Mouse (Mus musculus) urinary bladder, adult 2 months (tissue): ENCODE measurements around the gene Cgn. TPM values are rescaled to one million over a fixed set of nuclear protein-coding genes. Genes with fewer than 3 reads are reported as not detected.
A peak's percentile ranks its signal among the peaks of the same experiment; 100 is the strongest.
"Not testable (repeated sequence)": the region's sequence is repeated elsewhere in the genome, so short reads cannot be mapped to it uniquely, and the experiment has no call there.

Experiments used
- DNase-seq: peaks from one replicate; pipeline ENCODE4 v3.0.0; 2022; ENCODE audit warnings: low spot score
- polyA plus RNA-seq: library from polyadenylated mRNA; depleted of rRNA; stranded (reverse); fragments of >200 nt; gene quantifications from 2 replicates; pipeline ENCODE4 v1.2.3, GENCODE M21; 2012

The Cgn gene
- polyA plus RNA-seq, 1 experiment = 19.1 TPM

- DNase-seq = no peak
Measured at GRCm38 (mm10) chr3:94789516-94789915, 3.2 kb upstream of the Cgn start.

DNA sequence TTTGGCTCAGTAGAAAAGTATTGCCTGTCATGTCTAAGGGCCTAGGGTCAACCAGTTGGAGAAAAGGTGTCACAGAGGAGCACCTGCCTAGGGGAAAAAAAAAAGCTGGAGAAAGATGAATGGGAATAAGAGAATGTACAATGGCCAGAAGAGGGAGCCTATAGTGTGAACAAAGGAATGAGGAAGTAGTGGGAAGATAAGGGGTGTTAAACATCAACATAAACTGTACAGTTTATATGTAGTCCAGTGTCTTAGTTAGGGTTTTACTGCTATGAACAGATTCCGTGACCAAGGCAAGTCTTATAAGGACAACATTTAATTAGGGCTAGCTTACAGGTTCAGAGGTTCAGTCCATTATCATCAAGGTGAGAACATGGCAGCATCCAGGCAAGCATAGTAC, 2.8 kb upstream of the Cgn start:
- no peak for DNase-seq

GRCm38 (mm10) chr3:94787122-94787780, 959 bp upstream of the Cgn start:
- no peak for DNase-seq

DNA sequence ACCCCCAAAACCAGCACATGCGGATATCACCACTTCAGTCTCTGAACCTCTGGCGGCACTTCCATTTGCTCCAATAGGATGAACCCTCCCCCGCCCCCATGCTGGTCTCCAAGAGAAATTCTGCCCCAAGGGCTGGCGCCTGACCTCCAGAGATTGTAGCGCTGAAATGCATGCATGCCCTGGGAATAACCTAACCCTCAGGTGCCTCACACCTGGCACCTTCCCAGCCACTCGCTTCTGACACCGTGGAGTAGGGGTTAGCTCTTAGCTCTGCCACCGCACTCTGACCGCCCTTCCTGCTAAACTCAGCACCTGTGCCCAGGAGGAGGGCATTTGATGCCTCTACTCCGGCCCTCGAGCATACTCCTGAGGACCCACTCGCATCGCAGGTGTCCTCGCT, 334 bp downstream of the Cgn start:
- DNase-seq = no peak

GRCm38 (mm10) chr3:94784171-94784701, 2.1 kb downstream of the Cgn start:
- peak; percentile 33 for DNase-seq

DNA sequence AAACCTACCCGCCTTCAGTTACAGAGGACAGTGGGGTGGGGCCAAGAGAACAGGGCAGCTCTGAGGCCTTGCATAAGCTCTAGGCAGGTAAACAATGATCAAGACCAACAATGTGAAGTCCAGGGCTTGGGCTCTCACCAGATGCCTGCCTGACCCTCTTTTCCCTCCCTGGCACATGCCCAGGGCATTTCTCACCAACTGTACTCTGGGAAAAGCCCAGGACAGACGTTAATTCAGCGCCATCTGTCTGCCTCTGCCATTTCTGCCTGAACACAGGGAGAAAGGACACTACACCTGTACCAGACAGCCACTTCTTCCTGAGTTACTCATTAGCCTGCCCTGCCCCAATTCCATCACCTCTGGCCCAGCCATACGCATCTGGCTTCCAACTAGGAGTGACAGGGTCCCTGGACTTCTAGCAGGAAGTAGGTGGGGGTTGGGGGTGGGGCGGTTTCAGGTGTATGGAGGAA, 2.8 kb downstream of the Cgn start:
- DNase-seq = peak; percentile 34

- DNase-seq = no peak
Measured at GRCm38 (mm10) chr3:94782936-94783335, 3.4 kb downstream of the Cgn start.

DNA sequence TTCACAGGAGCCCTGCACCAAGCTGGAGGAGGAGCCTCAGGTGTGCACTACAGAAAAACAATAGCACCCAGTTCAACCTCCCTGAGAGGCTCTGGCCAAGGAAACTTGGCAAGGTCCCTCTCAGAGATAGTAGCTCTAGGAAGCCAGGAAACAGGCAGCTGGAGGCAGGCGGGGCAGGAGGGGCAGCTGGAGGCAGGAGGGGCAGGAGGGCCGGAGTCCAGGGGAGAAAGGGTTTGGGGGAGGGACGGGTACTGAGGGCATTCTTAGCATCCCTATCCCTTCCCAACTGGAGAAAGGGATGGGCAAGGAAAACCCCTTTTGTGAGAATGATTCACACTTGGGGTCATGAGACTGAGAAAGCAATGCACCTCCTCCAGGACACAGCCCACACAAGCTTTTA, 4.9 kb downstream of the Cgn start:
- no peak for DNase-seq

DNA sequence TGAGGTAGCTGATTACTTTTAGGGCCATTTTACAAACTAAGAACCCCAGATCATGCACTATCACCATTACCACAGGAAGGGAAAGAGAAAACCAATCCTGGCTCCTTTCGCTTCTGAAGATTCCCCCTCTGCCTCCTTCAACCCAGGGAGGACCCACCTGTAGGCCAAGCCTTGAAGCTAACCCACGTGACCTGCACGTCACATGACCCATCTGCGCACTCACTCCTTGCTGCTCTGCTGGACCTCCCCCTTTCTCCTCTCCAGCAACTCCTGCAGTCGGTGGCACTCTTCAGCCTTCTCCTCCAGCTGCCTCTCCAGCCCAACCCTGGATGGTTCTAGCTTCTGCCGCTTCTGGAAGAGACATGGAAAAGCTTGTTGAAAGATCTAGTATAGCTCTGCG, 10.4 kb downstream of the Cgn start:
- no peak for DNase-seq

- no peak for DNase-seq
Measured at GRCm38 (mm10) chr3:94774039-94774438, 12.3 kb downstream of the Cgn start.

GRCm38 (mm10) chr3:94765456-94765855, 20.8 kb downstream of the Cgn start:
- not testable (repeated sequence) for DNase-seq

DNA sequence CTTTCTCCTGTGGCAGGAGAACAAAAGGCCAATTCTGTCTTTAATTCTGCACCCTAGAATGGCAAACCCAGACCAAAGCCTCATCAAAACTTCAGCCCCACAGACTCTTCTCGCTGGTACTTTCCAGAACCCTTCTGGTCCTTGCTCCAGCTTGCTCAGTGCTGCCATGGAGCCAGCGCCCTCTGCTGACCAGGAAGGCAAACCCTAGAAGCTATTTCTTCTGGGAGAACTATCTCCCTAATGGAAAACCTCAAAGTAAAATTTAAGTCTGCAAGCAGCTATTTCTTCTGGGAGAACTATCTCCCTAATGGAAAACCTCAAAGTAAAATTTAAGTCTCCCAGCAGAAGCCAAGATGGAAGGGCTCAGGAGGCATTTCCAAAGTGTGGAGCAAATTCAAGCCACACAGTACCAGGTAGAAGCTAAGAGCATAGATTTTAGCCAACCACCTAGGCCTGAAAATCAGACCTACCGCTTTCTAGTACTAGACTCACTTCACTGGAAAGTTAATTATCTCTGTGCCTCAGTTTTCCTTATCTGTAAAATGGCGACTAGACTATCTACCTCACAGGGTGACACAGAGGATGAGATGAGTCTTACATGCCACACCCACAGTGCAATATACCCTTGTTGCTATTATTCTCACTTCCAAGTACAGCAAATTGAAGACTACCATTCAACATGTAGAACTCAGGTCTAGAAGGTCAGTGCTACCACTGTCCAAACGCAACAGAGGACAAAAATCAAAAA, 21.6 kb downstream of the Cgn start:
- not testable (repeated sequence) for DNase-seq

DNA sequence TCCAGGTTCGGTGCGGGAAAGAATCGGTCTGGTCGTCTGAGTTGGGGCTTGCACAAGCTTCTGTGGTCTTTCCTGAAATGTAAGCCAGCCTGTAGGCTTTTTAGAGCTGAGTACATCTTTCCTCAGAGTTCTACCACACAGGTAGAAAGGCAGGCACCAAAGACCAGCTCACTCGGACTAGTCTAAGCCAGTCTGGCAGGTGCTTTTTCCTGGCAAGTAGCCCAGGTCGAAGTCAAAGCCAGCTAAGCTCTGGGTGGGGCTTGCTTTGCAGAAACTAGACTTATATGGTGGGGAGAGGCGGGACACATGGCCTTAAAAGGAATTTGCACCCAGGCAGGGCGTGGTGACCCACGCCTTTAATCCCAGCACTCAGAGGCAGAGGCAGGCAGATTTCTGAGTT, 27.9 kb downstream of the Cgn start:
- DNase-seq = not testable (repeated sequence)

GRCm38 (mm10) chr3:94758056-94758409, 28.3 kb downstream of the Cgn start:
- DNase-seq = not testable (repeated sequence)

GRCm38 (mm10) chr3:94757251-94758055, 28.8 kb downstream of the Cgn start:
- DNase-seq = not testable (repeated sequence)

DNA sequence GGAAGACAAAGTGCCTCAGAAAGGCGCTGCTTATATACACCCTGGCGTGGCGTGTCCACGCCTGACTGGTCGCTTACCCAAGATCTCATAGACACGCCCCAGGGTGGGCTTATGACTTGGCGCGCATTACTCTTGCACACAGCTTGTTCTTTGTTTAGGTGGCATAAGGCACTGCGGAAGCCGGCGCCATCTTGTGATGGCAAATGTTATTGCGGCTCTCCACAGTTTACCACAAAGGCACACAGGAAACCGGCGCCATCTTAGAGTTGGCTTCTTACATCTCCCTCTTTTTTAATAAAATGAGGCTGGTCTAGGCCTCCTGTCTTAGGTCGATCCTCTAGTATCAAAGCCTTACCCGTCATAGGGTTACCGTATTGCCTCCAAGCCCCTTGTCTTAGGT, 40.6 kb downstream of the Cgn start:
- DNase-seq = no peak

GRCm38 (mm10) chr3:94723637-94724036, 62.7 kb downstream of the Cgn start:
- DNase-seq = not testable (repeated sequence)

DNA sequence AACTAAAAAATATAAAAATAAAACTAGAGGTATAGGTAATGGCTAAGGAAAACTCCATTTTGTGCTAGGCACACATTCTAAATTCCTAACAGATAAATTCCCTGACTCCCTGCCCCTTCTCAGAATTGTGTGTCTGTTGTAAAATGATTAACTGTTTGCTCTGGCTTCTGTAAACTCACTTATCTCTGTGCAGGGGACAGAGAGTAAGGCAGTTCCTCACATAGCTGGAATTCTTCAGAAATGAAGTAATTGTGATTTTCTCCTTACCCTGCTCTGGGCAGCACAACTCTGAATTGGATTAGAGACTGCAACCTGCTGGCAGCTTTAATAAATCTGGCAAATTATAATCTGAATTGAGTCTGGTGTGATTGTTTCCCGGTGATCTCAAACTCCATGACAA, 68.0 kb downstream of the Cgn start:
- not testable (repeated sequence) for DNase-seq

DNA sequence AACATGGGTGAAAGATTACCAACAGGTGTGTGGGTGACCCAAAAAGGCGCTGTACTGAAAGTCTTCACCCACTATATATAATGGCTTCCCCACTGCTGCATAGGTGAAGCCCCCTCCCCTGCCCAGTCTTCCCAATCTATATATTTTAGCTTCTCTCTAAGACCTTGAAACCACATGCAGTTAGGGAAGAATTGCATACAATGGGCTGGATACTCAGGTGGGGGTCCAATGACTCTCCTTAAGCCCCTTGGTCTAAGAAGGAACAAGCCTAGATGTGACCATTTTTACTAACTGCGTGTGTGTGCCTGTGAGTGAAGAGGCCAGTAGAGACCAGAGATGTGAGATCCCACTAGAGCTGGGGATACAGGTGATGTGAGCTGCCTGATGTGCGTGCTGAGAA, 72.9 kb downstream of the Cgn start:
- DNase-seq = not testable (repeated sequence)

- DNase-seq = not testable (repeated sequence)
Measured at GRCm38 (mm10) chr3:94710591-94710990, 75.7 kb downstream of the Cgn start.
